Mouse (Mus musculus) kidney, postnatal 0 days (tissue): ENCODE measurements around the gene Csf2. TPM values are rescaled to one million over a fixed set of nuclear protein-coding genes. Genes with fewer than 3 reads are reported as not detected.
A peak's percentile ranks its signal among the peaks of the same experiment; 100 is the strongest.

Experiments
- ATAC-seq: fragments of 200-750 bp; cut with Nextera tagmentation; replicated peaks from 2 replicates; pipeline ENCODE4 v1.8.0; 2017; ENCODE audit warnings: low read depth, moderate number of reproducible peaks, moderate TSS enrichment, moderate library complexity; ENCODE audit not compliant: low FRiP score
- DNase-seq: peaks from one replicate; pipeline ENCODE4 v3.0.0-alpha.2; 2016; ENCODE audit warnings: low spot score
- H3K27ac ChIP-seq: fragments of 300-500 bp; sonication (generic); 2 replicates; pipeline ENCODE4 v1.5.1; 2014; ENCODE audit warnings: mild to moderate bottlenecking
- H3K27me3 ChIP-seq: fragments of 300-500 bp; sonication (generic); 2 replicates; pipeline ENCODE4 v1.6.1; 2014; ENCODE audit warnings: low read length, mixed read lengths; ENCODE audit not compliant: insufficient read depth
- H3K36me3 ChIP-seq: fragments of 300-500 bp; sonication (generic); 2 replicates; pipeline ENCODE4 v1.6.1; 2014; ENCODE audit warnings: low read length, mixed read lengths; ENCODE audit not compliant: insufficient read depth
- H3K4me1 ChIP-seq: fragments of 300-500 bp; sonication (generic); replicated peaks from 2 replicates; pipeline ENCODE4 v1.6.1; 2014; ENCODE audit warnings: antibody characterized with exemption, low read length, mixed read lengths; ENCODE audit not compliant: insufficient read depth
- H3K4me2 ChIP-seq: fragments of 300-500 bp; sonication (generic); 2 replicates; pipeline ENCODE4 v1.6.1; 2014; ENCODE audit warnings: mild to moderate bottlenecking, low read length, moderate library complexity, mixed read lengths
- H3K4me3 ChIP-seq: fragments of 300-500 bp; sonication (generic); replicated peaks from 2 replicates; pipeline ENCODE4 v1.5.1; 2014; ENCODE audit warnings: low read depth, low read length
- H3K9ac ChIP-seq: fragments of 300-500 bp; sonication (generic); 2 replicates; pipeline ENCODE4 v1.6.1; 2014; ENCODE audit warnings: low read depth, low read length
- H3K9me3 ChIP-seq: fragments of 300-500 bp; sonication (generic); replicated peaks from 2 replicates; pipeline ENCODE4 v1.6.1; 2016; ENCODE audit warnings: low read length, inconsistent platforms, mixed read lengths
- CTCF ChIP-seq: IDR thresholded peaks from 2 replicates; pipeline ENCODE4 v1.5.1; 2016; ENCODE audit warnings: antibody characterized with exemption, low read depth, mild to moderate bottlenecking, moderate library complexity
- WGBS: fragments of 180-500 bp; shearing (Covaris S2); extraction: QIAGEN DNeasy Blood & Tissue Kit; methylation state at CpG from one replicate; pipeline ENCODE4 v1.1.7; 2014; 5-methylcytosine and 5-hydroxymethylcytosine counted together
- polyA plus RNA-seq: library from polyadenylated mRNA; unstranded; fragments of >200 nt; fragmentation: Nextera tagmentation; extraction: Ambion mirVana; gene quantifications from 2 replicates; pipeline ENCODE4 v1.2.1, GENCODE M21; 2015

Gene Csf2
- polyA plus RNA-seq, 1 experiment from 2014 or later = not detected

DNA sequence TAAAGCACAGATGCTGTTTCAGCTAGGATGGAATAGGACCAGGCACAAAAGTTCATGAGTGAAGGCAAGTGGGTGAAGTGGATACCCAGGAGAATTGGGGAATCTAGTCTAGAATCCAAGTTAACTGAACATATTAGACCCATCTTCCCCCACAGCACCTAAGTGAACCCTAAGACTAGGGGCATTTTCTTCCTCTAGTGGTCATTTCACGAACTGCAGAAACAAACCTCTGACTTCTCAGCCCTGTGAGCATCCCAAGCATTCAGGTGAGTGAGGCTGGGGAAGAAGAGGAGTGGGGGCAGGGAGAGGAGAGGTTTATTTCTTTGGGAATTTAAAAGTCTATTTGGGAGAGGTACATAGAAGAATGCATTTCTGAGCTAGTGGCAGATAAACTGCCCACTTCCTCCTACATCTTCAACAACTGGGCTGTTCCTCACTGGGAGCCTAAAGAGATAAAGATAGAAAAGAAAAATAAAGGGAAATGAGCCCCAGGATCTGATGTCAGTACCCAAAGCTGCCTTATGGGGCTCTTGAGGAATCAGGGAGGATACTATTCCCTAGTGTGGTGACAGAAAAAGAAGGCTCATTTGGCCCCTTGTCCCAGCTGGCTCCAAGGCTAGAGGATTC lies 14.1 kb upstream of the Csf2 start:
- TF ChIP-seq CTCF = peak; percentile 45
- no peak overlapping the region for H3K4me2 ChIP-seq
- ATAC-seq (no peak), DNase-seq (no peak)
- no peaks in the 10 kb centered on the region for H3K4me1 ChIP-seq
- no peak overlapping the region for H3K9ac ChIP-seq
- H3K27me3 ChIP-seq = no peaks in the 10 kb centered on the region
- no peak overlapping the region for H3K4me3 ChIP-seq
- 11% methylated on average over 1 of the region's 1 CpGs for WGBS
- no peaks in the 10 kb centered on the region for H3K36me3 ChIP-seq
- no peak overlapping the region for H3K27ac ChIP-seq
- no peaks in the 10 kb centered on the region for H3K9me3 ChIP-seq

DNA sequence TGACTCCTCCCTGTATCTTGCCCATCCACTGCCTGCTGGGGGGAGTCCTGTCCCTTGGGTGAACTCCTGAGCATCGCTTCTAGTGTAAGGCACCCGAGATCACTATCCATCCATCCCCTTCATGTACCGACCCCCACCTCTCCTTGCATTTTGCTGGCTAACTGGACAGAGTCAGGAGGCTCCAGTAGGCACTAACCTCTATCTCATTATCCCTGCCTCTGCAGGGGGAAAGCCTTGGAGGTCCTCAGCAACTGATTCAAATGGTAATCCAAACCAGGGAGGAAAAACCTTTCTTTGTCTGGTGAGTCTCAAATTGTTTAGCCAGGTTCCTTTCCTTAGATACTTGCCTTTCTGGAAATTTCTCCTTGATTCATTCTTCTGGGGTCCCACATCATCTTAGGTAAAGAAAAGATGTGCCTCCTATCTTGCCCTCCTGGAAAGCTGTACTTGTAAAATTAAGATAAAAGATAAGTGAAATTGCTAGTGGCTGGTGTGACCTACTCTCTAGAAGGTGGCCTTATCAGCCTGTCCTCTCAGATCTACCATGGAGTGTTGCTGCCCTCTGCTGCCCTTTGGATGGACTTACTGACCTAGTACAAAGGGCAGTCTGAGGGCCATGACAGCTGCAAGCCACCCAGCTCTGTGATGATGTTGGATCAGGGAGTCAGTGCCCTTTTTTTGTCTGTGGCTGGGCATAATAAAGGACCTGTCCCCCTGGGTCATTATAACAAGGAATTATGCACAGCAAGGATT lies 7.3 kb upstream of the Csf2 start:
- no peak for ATAC-seq
- no peak overlapping the region for H3K4me2 ChIP-seq
- DNase-seq = peak; percentile 75
- no peak overlapping the region for H3K27ac ChIP-seq
- H3K4me3 ChIP-seq = no peak overlapping the region
- H3K36me3 ChIP-seq = no peaks in the 10 kb centered on the region
- H3K9ac ChIP-seq = no peak overlapping the region
- peak; percentile 81 for TF ChIP-seq CTCF
- no peaks in the 10 kb centered on the region for H3K27me3 ChIP-seq
- H3K9me3 ChIP-seq = no peaks in the 10 kb centered on the region
- no peaks in the 10 kb centered on the region for H3K4me1 ChIP-seq
- 73% methylated on average over 3 of the region's 3 CpGs for WGBS

DNA sequence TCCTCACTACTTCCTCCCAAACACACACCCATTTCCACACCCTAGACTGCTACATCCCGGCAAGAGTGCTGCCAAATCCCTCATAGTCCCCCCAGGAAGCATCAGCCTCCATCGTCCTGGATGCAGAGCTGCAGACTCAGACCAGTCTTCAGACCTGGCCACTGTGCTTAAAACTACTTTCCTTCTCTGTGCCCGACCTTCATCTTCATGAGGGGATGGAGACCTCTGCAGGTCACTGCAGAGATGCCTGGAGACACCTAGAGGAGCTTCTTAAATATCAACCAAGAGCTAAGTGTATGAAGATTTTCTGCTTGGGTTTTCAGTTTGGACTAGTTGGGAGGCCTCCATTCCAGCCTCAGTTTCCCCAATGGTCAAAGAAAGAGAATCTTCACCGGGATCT lies 4.6 kb upstream of the Csf2 start:
- no peak overlapping the region for H3K4me3 ChIP-seq
- 41% methylated on average over 4 of the region's 4 CpGs for WGBS
- H3K27me3 ChIP-seq = no peaks in the 10 kb centered on the region
- no peaks in the 10 kb centered on the region for H3K9me3 ChIP-seq
- peak; percentile 32 for DNase-seq
- no peaks in the 10 kb centered on the region for H3K36me3 ChIP-seq
- TF ChIP-seq CTCF = peak; percentile 53
- H3K27ac ChIP-seq = no peak overlapping the region
- no peak overlapping the region for H3K9ac ChIP-seq
- no peak for ATAC-seq
- H3K4me1 ChIP-seq = no peaks in the 10 kb centered on the region
- no peak overlapping the region for H3K4me2 ChIP-seq

DNA sequence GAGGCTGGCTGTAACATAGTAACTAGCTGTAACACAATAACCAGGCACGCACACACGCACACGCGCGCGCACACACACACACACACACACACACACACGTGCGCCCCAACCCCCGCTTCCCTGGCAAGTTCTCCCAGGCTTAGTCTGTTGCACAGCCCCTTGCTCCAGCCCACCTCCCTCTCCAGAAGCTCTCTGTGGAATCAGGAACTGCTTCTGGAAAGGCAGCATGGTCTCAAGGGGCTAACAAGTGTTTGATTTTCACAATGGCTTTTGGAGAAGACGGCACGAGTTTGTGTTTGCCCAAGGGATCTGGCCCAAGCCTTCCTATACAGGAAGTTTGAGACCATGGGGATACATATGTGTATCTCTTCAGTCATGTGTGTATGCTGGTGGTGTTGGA lies 1.1 kb upstream of the Csf2 start:
- H3K27ac ChIP-seq = no peak overlapping the region
- H3K4me2 ChIP-seq = no peak overlapping the region
- no peaks in the 10 kb centered on the region for H3K4me1 ChIP-seq
- H3K4me3 ChIP-seq = no peak overlapping the region
- H3K9ac ChIP-seq = no peak overlapping the region
- no peaks in the 10 kb centered on the region for H3K9me3 ChIP-seq
- no peak for TF ChIP-seq CTCF
- no peak for DNase-seq
- H3K36me3 ChIP-seq = no peaks in the 10 kb centered on the region
- H3K27me3 ChIP-seq = no peaks in the 10 kb centered on the region
- WGBS = 91% methylated on average over 11 of the region's 11 CpGs
- ATAC-seq = no peak

DNA sequence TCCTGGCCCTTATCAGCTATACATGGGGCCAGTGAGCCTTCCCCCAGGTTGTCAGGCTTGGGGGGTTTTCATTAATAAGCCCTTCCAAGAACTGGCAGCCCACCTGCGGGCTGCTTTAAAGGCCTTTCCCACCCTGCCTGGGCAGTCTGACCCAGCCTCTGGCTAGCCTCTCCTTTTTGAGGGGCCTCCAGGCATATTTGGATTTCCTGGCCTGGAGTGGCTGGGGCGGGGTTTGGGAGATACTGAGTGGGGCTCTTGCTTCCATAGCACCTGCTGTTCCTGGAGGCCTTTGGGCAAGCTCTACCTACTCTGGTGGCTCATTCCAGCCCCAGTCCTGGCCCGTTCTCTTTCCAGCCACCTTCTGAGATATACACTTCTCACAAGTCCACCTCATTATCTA lies 281 bp upstream of the Csf2 start:
- Histone ChIP-seq H3K9me3 (no peaks in the 10 kb centered on the region), H3K27ac (no peak overlapping the region), H3K9ac (no peak overlapping the region), H3K4me2 (no peak overlapping the region), H3K4me1 (no peaks in the 10 kb centered on the region), H3K4me3 (no peak overlapping the region), H3K27me3 (no peaks in the 10 kb centered on the region), H3K36me3 (no peaks in the 10 kb centered on the region)
- ATAC-seq = no peak
- DNase-seq = no peak
- TF ChIP-seq CTCF = no peak
- 85% methylated on average over 3 of the region's 3 CpGs for WGBS

DNA sequence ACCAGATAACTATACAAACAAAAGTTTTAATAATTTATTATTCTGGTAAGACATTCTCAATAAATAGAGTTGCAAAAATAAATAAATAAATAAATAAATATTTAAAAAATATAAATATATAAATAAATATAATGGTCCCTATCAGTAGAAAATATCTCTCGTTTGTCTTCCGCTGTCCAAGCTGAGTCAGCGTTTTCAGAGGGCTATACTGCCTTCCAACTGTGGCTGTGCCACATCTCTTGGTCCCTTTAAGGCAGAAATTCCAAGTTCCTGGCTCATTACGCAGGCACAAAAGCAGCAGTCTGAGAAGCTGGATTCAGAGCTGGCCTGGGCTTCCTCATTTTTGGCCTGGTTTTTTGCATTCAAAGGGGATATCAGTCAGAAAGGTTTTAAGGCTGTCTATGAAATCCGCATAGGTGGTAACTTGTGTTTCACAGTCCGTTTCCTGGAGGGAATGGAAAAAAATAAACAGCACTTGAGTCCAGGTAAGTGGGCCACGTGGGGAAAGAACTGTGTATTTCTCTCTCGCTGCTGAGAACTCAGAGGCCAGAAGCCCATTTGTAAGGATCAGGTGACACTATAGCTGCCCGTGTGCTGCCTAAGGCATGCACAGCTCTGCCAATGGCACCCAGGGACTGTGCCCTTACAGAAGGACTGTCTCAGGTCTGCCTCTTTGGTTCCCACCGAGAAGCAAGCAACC lies 2.1 kb downstream of the Csf2 start:
- H3K27me3 ChIP-seq = no peaks in the 10 kb centered on the region
- no peaks in the 10 kb centered on the region for H3K4me1 ChIP-seq
- TF ChIP-seq CTCF = no peak
- H3K4me2 ChIP-seq = no peak overlapping the region
- DNase-seq (no peak), ATAC-seq (no peak)
- no peaks in the 10 kb centered on the region for H3K36me3 ChIP-seq
- H3K27ac ChIP-seq = no peak overlapping the region
- H3K4me3 ChIP-seq = no peak overlapping the region
- H3K9me3 ChIP-seq = no peaks in the 10 kb centered on the region
- H3K9ac ChIP-seq = no peak overlapping the region
- 67% methylated on average over 10 of the region's 10 CpGs for WGBS
